Mouse (Mus musculus): Measurements from ENCODE around the gene Ms4a18.

Ms4a18 gene

DNA sequence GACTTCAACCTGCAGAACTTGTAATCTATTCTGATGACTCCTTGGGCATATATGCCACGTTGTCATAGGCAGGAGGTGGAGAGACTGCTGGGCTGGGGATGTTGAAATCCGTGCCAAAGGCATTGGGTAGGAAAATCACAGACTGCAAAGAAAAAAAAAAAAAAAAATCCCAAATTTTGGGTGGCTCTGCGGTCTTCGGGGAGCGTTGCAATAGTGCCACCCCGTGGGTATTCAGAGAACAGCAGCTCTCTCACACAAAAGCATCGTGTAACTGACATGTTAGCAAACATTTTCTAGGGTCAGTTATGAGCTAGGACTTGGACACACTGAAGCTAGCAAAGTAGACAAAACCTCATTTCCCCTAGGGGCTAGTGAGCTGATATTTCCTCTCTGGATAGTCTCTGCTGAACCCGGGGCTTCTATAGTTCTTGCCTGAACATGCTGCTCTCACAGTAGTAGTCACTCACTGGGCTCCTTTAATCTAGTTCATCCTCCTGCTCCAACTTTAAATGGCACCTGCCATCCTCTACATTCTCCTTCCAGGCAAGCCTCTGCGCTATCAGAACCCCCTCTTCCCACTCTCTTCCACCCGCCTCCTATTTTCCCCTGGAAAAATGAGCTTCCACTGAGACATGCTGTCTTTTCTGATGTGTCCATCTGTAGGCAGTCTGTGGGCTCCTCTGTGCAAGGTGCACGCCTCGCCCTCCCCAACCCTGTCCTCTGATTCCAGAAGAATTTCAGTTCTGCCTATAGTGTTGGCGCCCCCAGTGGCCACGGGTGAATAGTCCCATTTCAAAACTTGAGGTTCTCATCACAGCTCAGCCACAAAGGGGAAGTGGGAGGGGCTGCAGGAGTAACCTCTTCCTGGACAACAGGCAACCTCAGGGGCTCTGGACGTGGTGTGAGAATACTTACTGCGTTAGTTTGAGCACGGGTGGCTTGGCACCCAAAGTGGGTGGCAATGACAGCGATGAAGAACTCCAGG, 38.4 kb downstream of the Ms4a18 start:
- TF ChIP-seq CTCF (conservative IDR thresholded peaks at IDR 0.05; ENCODE audit: low read length) (peak; percentile 91), NANOG (IDR thresholded peaks at IDR 0.05; ENCODE audit: borderline replicate concordance, low read length) (no peak)
- no peaks in the 10 kb centered on the region for H3K9me3 ChIP-seq (ENCODE audit: low read length)
- peaks cover 8% of the 10 kb centered on the region for H3K27me3 ChIP-seq (ENCODE audit: insufficient read depth, low read length)
- no peaks in the 10 kb centered on the region for H3K36me3 ChIP-seq (ENCODE audit: insufficient read depth, low read length)
- peak overlapping the region; percentile 53 for H3K4me3 ChIP-seq (replicated peaks; ENCODE audit: low read length)
- peaks cover 48% of the 10 kb centered on the region for H3K4me1 ChIP-seq (replicated peaks; ENCODE audit: low read depth, low read length)

DNA sequence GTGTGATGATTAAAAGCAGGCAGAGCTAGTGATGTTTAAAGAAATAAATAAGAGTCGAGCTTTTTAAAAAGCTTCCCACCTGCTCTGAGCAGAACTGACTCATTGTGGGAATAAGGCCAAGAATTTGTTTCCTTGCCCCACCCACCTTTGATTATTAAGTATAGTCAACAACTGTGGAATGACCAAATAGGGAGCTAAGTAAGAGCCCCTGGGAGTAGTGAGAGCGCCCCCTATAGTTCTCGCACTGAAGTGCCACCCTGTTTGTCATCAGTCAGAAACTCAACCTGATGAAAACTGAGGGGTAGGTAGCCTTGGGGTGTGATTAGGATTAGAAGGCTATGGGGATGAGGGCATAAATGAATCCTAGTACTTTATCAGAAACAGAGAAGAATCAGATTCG, 41.5 kb downstream of the Ms4a18 start:
- peaks cover 63% of the 10 kb centered on the region for H3K4me1 ChIP-seq (replicated peaks; ENCODE audit: low read depth, low read length)
- TF ChIP-seq CTCF (conservative IDR thresholded peaks at IDR 0.05; ENCODE audit: low read length) (peak; percentile 91), NANOG (IDR thresholded peaks at IDR 0.05; ENCODE audit: borderline replicate concordance, low read length) (no peak), POU5F1 (IDR thresholded peaks at IDR 0.05; ENCODE audit: borderline replicate concordance, low read length) (no peak)
- H3K9me3 ChIP-seq (ENCODE audit: low read length), result no peaks in the 10 kb centered on the region; the same call in 1 of the 2 replicates

DNA sequence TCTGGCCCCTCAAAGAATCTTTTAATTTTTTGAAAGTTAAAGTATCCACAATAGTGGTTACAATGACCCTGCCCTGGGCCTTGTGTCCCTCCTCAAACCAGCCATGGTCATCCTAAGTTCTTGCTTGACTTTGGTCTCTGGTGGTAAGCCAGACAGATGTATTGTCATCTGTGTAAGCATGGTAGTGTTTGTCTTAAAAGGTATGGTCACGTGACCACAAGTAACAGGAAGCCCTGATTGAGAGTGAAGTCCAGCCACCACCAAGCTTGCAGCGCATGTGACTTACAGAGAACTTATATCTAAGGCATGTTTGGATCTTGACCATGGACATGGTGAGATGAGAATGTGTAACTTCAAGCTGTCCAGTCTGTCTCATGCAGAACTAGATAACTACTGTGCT, 42.6 kb downstream of the Ms4a18 start:
- TF ChIP-seq NANOG (IDR thresholded peaks at IDR 0.05; ENCODE audit: borderline replicate concordance, low read length), result no peak
- no peak for TF ChIP-seq CTCF (conservative IDR thresholded peaks at IDR 0.05; ENCODE audit: low read length)

More for the DNA sequence above, 41.5 kb downstream of the Ms4a18 start:
- Histone ChIP-seq H3K4me3 (replicated peaks; ENCODE audit: low read length) (no peak overlapping the region), H3K27me3 (ENCODE audit: insufficient read depth, low read length) (0 out of 2 replicates have a peak, but pooled peaks cover 2% of the 10 kb centered on the region), H3K36me3 (ENCODE audit: insufficient read depth, low read length) (no peaks in the 10 kb centered on the region)

DNA sequence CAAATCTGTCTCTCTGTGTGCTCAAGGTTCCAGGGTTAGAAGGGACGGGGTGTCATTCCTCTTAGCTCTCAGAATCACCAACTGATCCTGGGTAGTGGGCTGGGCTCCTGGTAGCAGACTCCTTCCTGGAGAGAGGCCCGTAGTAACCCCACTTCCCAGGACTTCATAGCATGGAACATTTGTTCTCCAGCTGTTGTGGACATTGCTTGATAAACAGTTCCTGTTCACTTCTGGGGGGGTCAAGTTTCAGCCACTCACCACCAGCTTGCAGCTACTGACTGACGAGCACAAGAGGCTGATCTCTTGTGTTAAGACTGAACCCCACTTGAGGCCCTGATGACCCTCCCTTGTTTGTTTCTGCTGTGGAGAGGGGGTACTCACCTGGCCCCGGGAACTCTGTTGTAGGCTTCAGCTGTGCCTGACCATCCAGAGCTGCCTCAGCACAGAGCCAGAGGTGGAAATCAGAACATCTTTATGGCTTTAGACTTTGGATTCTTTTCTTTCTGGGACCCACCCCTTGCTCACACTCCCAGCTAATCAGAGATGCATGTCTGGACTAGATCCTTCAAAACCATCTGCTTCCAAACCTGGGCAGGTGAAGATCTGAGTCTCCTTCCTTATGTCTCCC, 43.5 kb downstream of the Ms4a18 start, which contains the start of gene Ms4a10:
Gene Ms4a10, minus strand, starts transcription at position 433 of the 628 bp plus-strand sequence.
- Histone ChIP-seq H3K4me1 (replicated peaks; ENCODE audit: low read depth, low read length) (peaks cover 53% of the 10 kb centered on the region), H3K9me3 (ENCODE audit: low read length) (peaks cover 6% of the 10 kb centered on the region), H3K36me3 (ENCODE audit: insufficient read depth, low read length) (no peaks in the 10 kb centered on the region), H3K4me3 (replicated peaks; ENCODE audit: low read length) (peak within 1 kb of the TSS; percentile 43), H3K27me3 (ENCODE audit: insufficient read depth, low read length) (peaks cover 6% of the 10 kb centered on the region; the same call in 1 of the 2 replicates)
- TF ChIP-seq CTCF (conservative IDR thresholded peaks at IDR 0.05; ENCODE audit: low read length) (no peak), POU5F1 (IDR thresholded peaks at IDR 0.05; ENCODE audit: borderline replicate concordance, low read length) (no peak)

More for the DNA sequence above, 42.6 kb downstream of the Ms4a18 start:
- H3K36me3 ChIP-seq (ENCODE audit: insufficient read depth, low read length), result no peaks in the 10 kb centered on the region
- H3K9me3 ChIP-seq (ENCODE audit: low read length), result peaks cover 6% of the 10 kb centered on the region
- 0 out of 2 replicates have a peak, but pooled peaks cover 2% of the 10 kb centered on the region for H3K27me3 ChIP-seq (ENCODE audit: insufficient read depth, low read length)
- no peak overlapping the region for H3K4me3 ChIP-seq (replicated peaks; ENCODE audit: low read length)
- H3K4me1 ChIP-seq (replicated peaks; ENCODE audit: low read depth, low read length), result peaks cover 61% of the 10 kb centered on the region

DNA sequence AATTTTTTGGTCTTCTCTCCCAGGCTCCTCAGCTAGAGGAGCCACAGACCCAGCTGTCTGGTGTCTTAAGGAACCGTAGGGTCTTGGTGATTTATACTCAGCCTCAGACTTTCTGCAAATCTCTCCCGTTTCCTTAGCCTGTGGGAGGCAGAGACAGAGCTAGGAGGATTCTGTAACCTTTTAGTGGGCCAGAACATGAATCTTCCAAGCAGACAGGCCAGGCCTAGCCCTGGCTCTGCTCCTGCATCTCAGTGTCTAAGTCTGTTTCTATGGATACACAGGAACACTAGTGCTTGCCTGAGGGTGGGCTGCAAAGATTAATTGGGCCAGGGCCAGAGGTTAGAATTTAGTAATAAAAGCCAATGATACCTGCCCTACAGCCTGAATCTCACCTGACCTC, 44.6 kb downstream of the Ms4a18 start:
- peaks cover 11% of the 10 kb centered on the region for H3K27me3 ChIP-seq (ENCODE audit: insufficient read depth, low read length)
- H3K9me3 ChIP-seq (ENCODE audit: low read length), result peaks cover 6% of the 10 kb centered on the region
- TF ChIP-seq NANOG (IDR thresholded peaks at IDR 0.05; ENCODE audit: borderline replicate concordance, low read length) (no peak), CTCF (conservative IDR thresholded peaks at IDR 0.05; ENCODE audit: low read length) (no peak), POU5F1 (IDR thresholded peaks at IDR 0.05; ENCODE audit: borderline replicate concordance, low read length) (no peak)
- no peaks in the 10 kb centered on the region for H3K36me3 ChIP-seq (ENCODE audit: insufficient read depth, low read length)
- peak overlapping the region; percentile 43 for H3K4me3 ChIP-seq (replicated peaks; ENCODE audit: low read length)
- peaks cover 47% of the 10 kb centered on the region for H3K4me1 ChIP-seq (replicated peaks; ENCODE audit: low read depth, low read length)

DNA sequence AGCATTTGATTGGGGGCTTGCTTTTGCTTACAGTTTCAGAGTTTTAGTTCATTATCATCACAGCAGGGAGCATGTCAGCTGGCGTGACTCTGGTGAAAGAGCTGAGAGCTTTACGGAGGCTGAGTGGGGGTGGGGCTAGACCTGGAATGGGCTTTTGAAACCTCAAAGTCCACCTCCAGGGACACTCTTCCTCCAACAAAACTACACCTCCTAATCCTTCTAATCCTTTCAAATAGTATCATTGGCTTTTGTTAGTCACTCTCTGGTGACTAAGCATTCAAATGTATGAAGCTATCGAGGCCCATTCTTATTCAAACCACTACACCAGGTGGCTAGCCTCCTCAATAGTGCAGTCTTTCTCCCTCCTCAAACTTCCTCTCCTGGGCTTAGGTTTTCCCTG, 45.2 kb downstream of the Ms4a18 start:
- Histone ChIP-seq H3K27me3 (ENCODE audit: insufficient read depth, low read length) (peaks cover 16% of the 10 kb centered on the region), H3K4me1 (replicated peaks; ENCODE audit: low read depth, low read length) (peaks cover 47% of the 10 kb centered on the region), H3K4me3 (replicated peaks; ENCODE audit: low read length) (peak overlapping the region; percentile 43; the same call in 1 of the 2 replicates), H3K36me3 (ENCODE audit: insufficient read depth, low read length) (no peaks in the 10 kb centered on the region), H3K9me3 (ENCODE audit: low read length) (peaks cover 6% of the 10 kb centered on the region)
- TF ChIP-seq POU5F1 (IDR thresholded peaks at IDR 0.05; ENCODE audit: borderline replicate concordance, low read length) (peak; percentile 86; the same call in 1 of the 2 replicates), CTCF (conservative IDR thresholded peaks at IDR 0.05; ENCODE audit: low read length) (no peak), NANOG (IDR thresholded peaks at IDR 0.05; ENCODE audit: borderline replicate concordance, low read length) (peak; percentile 89)

DNA sequence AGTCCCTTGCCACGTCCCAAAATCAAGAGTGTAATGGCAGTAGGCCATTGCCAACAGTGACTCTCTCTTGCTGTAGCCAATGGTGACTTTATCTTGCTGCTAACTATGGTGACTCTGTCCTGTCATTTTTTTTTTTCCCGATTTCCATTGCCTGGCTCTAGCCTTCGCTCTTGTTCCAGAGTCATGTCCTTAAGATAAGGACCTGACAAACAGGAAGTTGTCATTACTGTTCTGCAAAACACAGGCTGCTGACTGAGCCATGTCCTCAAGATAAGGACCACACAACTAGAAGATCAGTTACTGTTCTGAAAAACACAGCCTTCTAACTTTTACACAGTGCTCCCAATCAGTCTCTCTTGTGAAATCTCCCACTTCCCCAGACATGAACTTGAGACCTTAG, 47.4 kb downstream of the Ms4a18 start:
- Histone ChIP-seq H3K27me3 (ENCODE audit: insufficient read depth, low read length) (peaks cover 37% of the 10 kb centered on the region), H3K4me3 (replicated peaks; ENCODE audit: low read length) (no peak overlapping the region), H3K4me1 (replicated peaks; ENCODE audit: low read depth, low read length) (peaks cover 38% of the 10 kb centered on the region), H3K36me3 (ENCODE audit: insufficient read depth, low read length) (no peaks in the 10 kb centered on the region), H3K9me3 (ENCODE audit: low read length) (peaks cover 6% of the 10 kb centered on the region)
- TF ChIP-seq CTCF (conservative IDR thresholded peaks at IDR 0.05; ENCODE audit: low read length) (no peak), POU5F1 (IDR thresholded peaks at IDR 0.05; ENCODE audit: borderline replicate concordance, low read length) (no peak), NANOG (IDR thresholded peaks at IDR 0.05; ENCODE audit: borderline replicate concordance, low read length) (no peak)

DNA sequence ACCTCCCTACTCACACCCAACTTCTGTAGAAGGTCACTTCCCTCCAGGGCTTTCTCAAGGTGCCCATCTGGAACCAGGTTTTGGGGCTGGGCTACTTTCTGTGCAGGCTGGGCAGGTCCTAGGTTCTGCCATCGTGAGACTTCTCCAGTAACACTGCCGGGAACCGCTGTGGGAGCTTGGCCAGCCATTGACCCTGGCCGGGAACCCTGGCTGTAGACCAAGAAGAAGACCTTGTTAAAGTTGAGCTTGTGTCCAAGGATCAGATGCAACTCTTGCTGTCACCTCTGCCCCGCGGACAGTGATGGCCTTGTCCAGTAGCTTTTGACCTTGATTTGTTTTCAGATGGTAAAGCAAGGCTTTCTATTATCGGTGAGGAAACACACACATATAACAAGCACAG, 49.3 kb downstream of the Ms4a18 start:
- peaks cover 20% of the 10 kb centered on the region for H3K4me1 ChIP-seq (replicated peaks; ENCODE audit: low read depth, low read length)
- H3K4me3 ChIP-seq (replicated peaks; ENCODE audit: low read length), result no peak overlapping the region
- TF ChIP-seq POU5F1 (IDR thresholded peaks at IDR 0.05; ENCODE audit: borderline replicate concordance, low read length) (no peak), CTCF (conservative IDR thresholded peaks at IDR 0.05; ENCODE audit: low read length) (no peak), NANOG (IDR thresholded peaks at IDR 0.05; ENCODE audit: borderline replicate concordance, low read length) (no peak)
- H3K9me3 ChIP-seq (ENCODE audit: low read length), result peaks cover 6% of the 10 kb centered on the region
- peaks cover 53% of the 10 kb centered on the region for H3K27me3 ChIP-seq (ENCODE audit: insufficient read depth, low read length)
- H3K36me3 ChIP-seq (ENCODE audit: insufficient read depth, low read length), result no peaks in the 10 kb centered on the region
